Mouse (Mus musculus) C2C12 (cell line): Measurements from ENCODE around the gene Irf2bp2.

Source experiments
- CTCF ChIP-seq: IDR thresholded peaks from one replicate; pipeline ENCODE4 v1.5.1; 2011; ENCODE audit not compliant: control insufficient read depth, insufficient read depth, insufficient read length
- FOSL1 ChIP-seq: IDR thresholded peaks from one replicate; pipeline ENCODE4 v1.8.0; 2011; ENCODE audit warnings: mild to moderate bottlenecking, low read length; ENCODE audit not compliant: poor library complexity, insufficient read depth, severe bottlenecking
- MAX ChIP-seq: IDR thresholded peaks from one replicate; pipeline ENCODE4 v1.6.1; 2011; ENCODE audit warnings: mild to moderate bottlenecking, control low read depth
- MYOD1 ChIP-seq: IDR thresholded peaks from one replicate; pipeline ENCODE4 v1.6.1; 2011; ENCODE audit warnings: low read depth; ENCODE audit not compliant: control insufficient read depth, insufficient read length
- USF1 ChIP-seq: IDR thresholded peaks from one replicate; pipeline ENCODE4 v1.6.1; 2011; ENCODE audit warnings: low read depth, mild to moderate bottlenecking, control low read depth, moderate library complexity

DNA sequence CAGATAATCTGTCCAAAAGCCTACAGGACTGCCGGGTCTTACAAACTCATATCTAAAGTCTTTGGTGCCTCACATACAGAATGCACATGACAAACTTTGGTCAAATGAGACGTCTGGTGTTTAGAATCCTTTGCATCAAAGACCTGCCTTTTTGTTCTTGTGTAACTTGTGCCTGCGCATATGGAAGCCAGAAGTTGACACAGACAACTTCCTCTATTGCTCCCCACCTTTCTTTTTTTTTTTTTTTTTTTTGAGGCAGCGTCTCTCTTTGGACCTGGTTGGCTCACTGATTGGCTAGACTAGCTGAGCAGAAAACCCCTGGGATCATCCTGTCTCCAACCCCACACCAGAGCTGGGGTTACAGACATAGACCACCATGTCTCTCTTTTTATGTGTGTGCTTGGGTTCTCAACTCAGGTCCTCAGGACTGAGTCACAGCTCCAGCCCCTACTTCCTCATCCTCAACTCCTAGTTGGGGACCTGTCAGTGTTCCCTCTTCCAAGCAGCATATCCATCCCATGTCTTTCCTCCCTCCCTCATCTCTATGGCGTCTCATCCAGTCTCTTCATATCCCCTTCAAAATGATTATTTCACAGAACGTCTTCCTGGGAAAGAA is 20.6 kb downstream of the Irf2bp2 start:
- TF ChIP-seq MYOD1 (no peak), CTCF (no peak), USF1 (no peak), MAX (no peak), FOSL1 (no peak)
